31 mouse cellular contexts compared by ENCODE assay signal in genomic region chr2:13106531-13106930, GRCm38 (mm10).
DNase-seq lines count a peak whose midpoint lies in the region; ATAC-seq and TF ChIP-seq lines count a peak whose summit lies in the region.
"Had no signal": no experiment of that assay in that cellular context is flagged by ENCODE, and none has a peak within 500 bp of the region (broad histone marks: within the 10 kb centered on the region; RNA-seq: fewer than 3 reads in every experiment).

No protein-coding gene starts in this region.

- TF ChIP-seq EP300 in CH12.LX (IDR thresholded peaks at IDR 0.05; ENCODE audit: low read length) = peak; percentile 35; the same call in 1 of the 2 replicates

- H3K27me3 ChIP-seq in hindbrain, embryonic 10.5 days (ENCODE audit: insufficient read depth, poor library complexity, severe bottlenecking) = no peaks in the 10 kb centered on the region
- no peaks in the 10 kb centered on the region for H3K27me3 ChIP-seq in hindbrain, embryonic 16.5 days (replicated peaks; ENCODE audit: control insufficient read depth, insufficient read depth, low read length)
- H3K27me3 ChIP-seq in CH12.LX (replicated peaks) = no peaks in the 10 kb centered on the region
- no peaks in the 10 kb centered on the region for H3K27me3 ChIP-seq in kidney, postnatal 0 days (ENCODE audit: insufficient read depth, low read length)
- no peaks in the 10 kb centered on the region for H3K27me3 ChIP-seq in intestine, embryonic 16.5 days (replicated peaks; ENCODE audit: control insufficient read depth, insufficient read depth, low read length)
- H3K27me3 ChIP-seq: forebrain, embryonic 15.5 days; heart, embryonic 12.5 days; limb, embryonic 13.5 days; lung, embryonic 15.5 days; midbrain, embryonic 12.5 days; neural tube, embryonic 13.5 days had no signal

- no peak overlapping the region for H3K27ac ChIP-seq in hindbrain, embryonic 10.5 days
- no peak overlapping the region for H3K27ac ChIP-seq in hindbrain, embryonic 16.5 days (ENCODE audit: low read depth, low read length)
- 0 out of 2 replicates have a peak overlapping the region, but pooled peaks have one; percentile 40 for H3K27ac ChIP-seq in CH12.LX (ENCODE audit: insufficient read depth, low read depth)
- no peak overlapping the region for H3K27ac ChIP-seq in kidney, postnatal 0 days
- H3K27ac ChIP-seq in intestine, embryonic 16.5 days (ENCODE audit: low read length) = no peak overlapping the region
- H3K27ac ChIP-seq: forebrain, embryonic 10.5 days; forebrain, embryonic 15.5 days; heart, adult 2 months; hindbrain, embryonic 14.5 days; layer of hippocampus, adult 2 months; left cerebral cortex, adult 2 months; limb, embryonic 13.5 days; lung, embryonic 15.5 days; midbrain, embryonic 12.5 days; neural tube, embryonic 13.5 days; stomach, postnatal 0 days had no signal

- peaks cover 7% of the 10 kb centered on the region; the same call in 1 of the 2 replicates for H3K4me1 ChIP-seq in hindbrain, embryonic 10.5 days (replicated peaks)
- H3K4me1 ChIP-seq in hindbrain, embryonic 16.5 days (ENCODE audit: control insufficient read depth, insufficient read depth, low read depth, low read length) = no peaks in the 10 kb centered on the region
- peaks cover 21 to 80% of the 10 kb centered on the region in 2 experiments for H3K4me1 ChIP-seq in CH12.LX (ENCODE audit: control insufficient read depth in 1 of 2, insufficient read depth in 2 of 2)
- no peaks in the 10 kb centered on the region for H3K4me1 ChIP-seq in kidney, postnatal 0 days (replicated peaks; ENCODE audit: insufficient read depth, low read length)
- no peaks in the 10 kb centered on the region for H3K4me1 ChIP-seq in intestine, embryonic 16.5 days (ENCODE audit: control insufficient read depth, insufficient read depth, low read length)
- H3K4me1 ChIP-seq: forebrain, embryonic 15.5 days; lung, embryonic 15.5 days; midbrain, embryonic 12.5 days; neural tube, embryonic 13.5 days had no signal

- ATAC-seq in hindbrain, embryonic 16.5 days = no peak
- no peak; the same call in 1 of the 2 replicates for ATAC-seq in kidney, postnatal 0 days (replicated peaks; ENCODE audit: low FRiP score, low read depth)
- no peak for ATAC-seq in intestine, embryonic 16.5 days
- ATAC-seq: CD4-positive, CD25-positive, alpha-beta regulatory T cell, adult 4 months; forebrain, embryonic 15.5 days; inflammation-experienced regulatory T-cells, adult 6 months had no signal

- dilution Hi-C loops in CH12.LX (cut with MboI; ENCODE audit: extremely low pct_ligation_motif_present, extremely low pct_unique_long_range_greater_than_20kb, low sequenced_read_pairs) = no loop called here

- TF ChIP-seq CTCF in CH12.LX (conservative IDR thresholded peaks at IDR 0.05 in 1 of 2, IDR thresholded peaks at IDR 0.05 in 1 of 2; ENCODE audit: low read depth in 2 of 2, low read length in 2 of 2) = peak in 1 of 2 experiments; percentile 12; a peak in 1 of 4 replicates
- TF ChIP-seq CTCF in kidney, postnatal 0 days (IDR thresholded peaks at IDR 0.05; ENCODE audit: low read depth) = 0 out of 2 replicates have a peak, but pooled peaks have one; percentile 12

- DNase-seq in hindbrain, embryonic 10.5 days (ENCODE audit: low spot score) = peak; percentile 13
- peak; percentile 71 for DNase-seq in CH12.LX (ENCODE audit: extremely low read depth)
- peak; percentile 12 for DNase-seq in R1 (ENCODE audit: low read depth, low spot score)
- DNase-seq in kidney, postnatal 0 days (ENCODE audit: low spot score) = peak; percentile 53
- no peak for DNase-seq in lung, postnatal 25 days (ENCODE audit: low spot score)
- DNase-seq: adrenal gland, postnatal 10 days; cerebellum, adult 8-10 months; cerebellum, postnatal 25 days; gastrocnemius, postnatal 25 days; heart, adult 2 months; heart, postnatal 4 days; lung, postnatal 36 days; right cerebral cortex, postnatal 4 days; thymus, adult 18-20 months; thymus, postnatal 25 days had no signal

- 15% methylated on average over 4 of the region's 4 CpGs for WGBS in hindbrain, embryonic 10.5 days
- WGBS in hindbrain, embryonic 16.5 days = 20% methylated on average over 4 of the region's 4 CpGs
- WGBS in kidney, postnatal 0 days = 14% methylated on average over 4 of the region's 4 CpGs
- WGBS in intestine, embryonic 16.5 days = 29% methylated on average over 4 of the region's 4 CpGs

- no peak; the same call in 1 of the 2 replicates for TF ChIP-seq RAD21 in CH12.LX (IDR thresholded peaks at IDR 0.05; ENCODE audit: low read depth, low read length)

- H3K9me3 ChIP-seq in hindbrain, embryonic 10.5 days = no peaks in the 10 kb centered on the region
- H3K9me3 ChIP-seq in hindbrain, embryonic 16.5 days (ENCODE audit: control insufficient read depth, low read length) = no peaks in the 10 kb centered on the region
- no peaks in the 10 kb centered on the region for H3K9me3 ChIP-seq in CH12.LX (replicated peaks; ENCODE audit: low read length)
- no peaks in the 10 kb centered on the region for H3K9me3 ChIP-seq in kidney, postnatal 0 days (replicated peaks; ENCODE audit: low read length)
- no peaks in the 10 kb centered on the region for H3K9me3 ChIP-seq in intestine, embryonic 16.5 days (ENCODE audit: control insufficient read depth, low read length)
- H3K9me3 ChIP-seq: forebrain, embryonic 10.5 days; forebrain, embryonic 15.5 days; heart, embryonic 12.5 days; limb, embryonic 13.5 days; lung, embryonic 15.5 days; midbrain, embryonic 12.5 days; neural tube, embryonic 13.5 days had no signal

- H3K4me2 ChIP-seq in hindbrain, embryonic 16.5 days (ENCODE audit: low read length) = no peak overlapping the region
- peak overlapping the region; percentile 2; the same call in 1 of the 2 replicates for H3K4me2 ChIP-seq in CH12.LX (ENCODE audit: insufficient read depth, low read depth, poor library complexity, severe bottlenecking)
- H3K4me2 ChIP-seq in kidney, postnatal 0 days (ENCODE audit: low read length) = no peak overlapping the region
- H3K4me2 ChIP-seq in intestine, embryonic 16.5 days (ENCODE audit: low read depth, low read length) = no peak overlapping the region
- H3K4me2 ChIP-seq: forebrain, embryonic 15.5 days; heart, embryonic 12.5 days; hindbrain, embryonic 14.5 days; limb, embryonic 13.5 days; liver, embryonic 11.5 days; lung, embryonic 15.5 days; midbrain, embryonic 12.5 days; neural tube, embryonic 13.5 days had no signal

- H3K79me2 ChIP-seq in CH12.LX (replicated peaks; ENCODE audit: control insufficient read depth, extremely low read depth, insufficient read depth, poor library complexity, severe bottlenecking) = no peaks in the 10 kb centered on the region

- no peaks in the 10 kb centered on the region for H3K36me3 ChIP-seq in hindbrain, embryonic 10.5 days
- H3K36me3 ChIP-seq in hindbrain, embryonic 16.5 days (ENCODE audit: control insufficient read depth, insufficient read depth, low read length) = no peaks in the 10 kb centered on the region
- peaks cover 0 to 26% of the 10 kb centered on the region in 2 experiments for H3K36me3 ChIP-seq in CH12.LX (replicated peaks in 1 of 2; ENCODE audit: control insufficient read depth in 1 of 2, insufficient read depth in 1 of 2, low read length in 1 of 2)
- no peaks in the 10 kb centered on the region for H3K36me3 ChIP-seq in kidney, postnatal 0 days (ENCODE audit: insufficient read depth, low read length)
- no peaks in the 10 kb centered on the region for H3K36me3 ChIP-seq in intestine, embryonic 16.5 days (ENCODE audit: control insufficient read depth, insufficient read depth, low read length)
- H3K36me3 ChIP-seq: forebrain, embryonic 10.5 days; forebrain, embryonic 15.5 days; heart, embryonic 12.5 days; limb, embryonic 13.5 days; lung, embryonic 15.5 days; midbrain, embryonic 12.5 days; neural tube, embryonic 13.5 days had no signal

- no peak overlapping the region for H3K4me3 ChIP-seq in hindbrain, embryonic 10.5 days
- no peak overlapping the region for H3K4me3 ChIP-seq in hindbrain, embryonic 16.5 days (ENCODE audit: low read length)
- H3K4me3 ChIP-seq in CH12.LX (replicated peaks in 1 of 3; ENCODE audit: low read depth in 2 of 3, low read length in 2 of 3, poor library complexity in 1 of 3) = no peak overlapping the region
- no peak overlapping the region for H3K4me3 ChIP-seq in kidney, postnatal 0 days (replicated peaks; ENCODE audit: low read depth, low read length)
- H3K4me3 ChIP-seq in intestine, embryonic 16.5 days (ENCODE audit: low read length) = no peak overlapping the region
- H3K4me3 ChIP-seq: forebrain, embryonic 10.5 days; forebrain, embryonic 15.5 days; heart, adult 2 months; heart, embryonic 12.5 days; layer of hippocampus, adult 2 months; left cerebral cortex, adult 2 months; limb, embryonic 13.5 days; lung, embryonic 15.5 days; midbrain, embryonic 12.5 days; neural tube, embryonic 13.5 days had no signal

- no peak for TF ChIP-seq POLR2A in CH12.LX (IDR thresholded peaks at IDR 0.05; ENCODE audit: low read depth, low read length)

- in situ Hi-C loops in CH12.LX (cut with MboI; ENCODE audit: low pct_ligation_motif_present, low pct_unique_long_range_greater_than_20kb, low sequenced_read_pairs) = no loop called here

- H3K9ac ChIP-seq in hindbrain, embryonic 16.5 days (ENCODE audit: low read depth, low read length) = no peak overlapping the region
- no peak overlapping the region for H3K9ac ChIP-seq in CH12.LX (ENCODE audit: insufficient read depth, low read depth)
- no peak overlapping the region for H3K9ac ChIP-seq in kidney, postnatal 0 days (ENCODE audit: low read depth, low read length)
- no peak overlapping the region for H3K9ac ChIP-seq in intestine, embryonic 16.5 days (ENCODE audit: low read depth, low read length)
- H3K9ac ChIP-seq: forebrain, embryonic 15.5 days; heart, embryonic 12.5 days; hindbrain, embryonic 14.5 days; limb, embryonic 13.5 days; lung, embryonic 15.5 days; midbrain, embryonic 12.5 days; neural tube, embryonic 13.5 days had no signal

TF ChIP-seq in CH12.LX, 34 proteins besides CTCF, POLR2A, EP300 and RAD21 (continues in another document):
- TF ChIP-seq PAX5 (IDR thresholded peaks at IDR 0.05; ENCODE audit: low read length) (no peak), CHD2 (IDR thresholded peaks at IDR 0.05; ENCODE audit: low read length) (no peak), USF1 (IDR thresholded peaks at IDR 0.05; ENCODE audit: low read depth, low read length) (no peak), GABPA (IDR thresholded peaks at IDR 0.05; ENCODE audit: insufficient replicate concordance, low read depth, low read length) (no peak), ETS1 (conservative IDR thresholded peaks at IDR 0.05; ENCODE audit: low read depth, low read length) (peak; percentile 35; the same call in 1 of the 2 replicates), MAX (IDR thresholded peaks at IDR 0.05; ENCODE audit: low read length) (no peak), MEF2A (IDR thresholded peaks at IDR 0.05; ENCODE audit: borderline replicate concordance, low read depth, low read length) (peak; percentile 79), BHLHE40 (IDR thresholded peaks at IDR 0.05; ENCODE audit: low read depth, low read length) (0 out of 2 replicates have a peak, but pooled peaks have one; percentile 39), ZMIZ1 (IDR thresholded peaks at IDR 0.05; ENCODE audit: low read depth, low read length) (no peak), HCFC1 (IDR thresholded peaks at IDR 0.05; ENCODE audit: low read depth, low read length) (0 out of 2 replicates have a peak, but pooled peaks have one; percentile 10), CHD1 (IDR thresholded peaks at IDR 0.05; ENCODE audit: low read depth, low read length) (peak; percentile 86; the same call in 1 of the 2 replicates)
